Mouse (Mus musculus) liver, embryonic 14.5 days (tissue): ENCODE results near the gene Gab1. TPM values are rescaled to one million over a fixed set of nuclear protein-coding genes. Genes with fewer than 3 reads are reported as not detected.

Experiments used
- ATAC-seq: fragments of 200-750 bp; cut with Nextera tagmentation; 2 replicates; pipeline ENCODE4 v1.8.0; 2017; ENCODE audit warnings: moderate number of reproducible peaks, mild to moderate bottlenecking, moderate library complexity; ENCODE audit not compliant: insufficient read depth
- DNase-seq, 3 experiments: peaks; one replicate each; pipeline ENCODE4 v3.0.0-alpha.2; 2012 to 2013; ENCODE audit warnings: low read depth in 3 of 3, low spot score in 3 of 3
- H3K27ac ChIP-seq: fragments of 300-500 bp; sonication (generic); 2 replicates; pipeline ENCODE4 v1.5.1; 2014; ENCODE audit warnings: moderate library complexity, mild to moderate bottlenecking, control low read depth, inconsistent platforms
- H3K27me3 ChIP-seq: fragments of 300-500 bp; sonication (generic); 2 replicates; pipeline ENCODE4 v1.6.1; 2014; ENCODE audit warnings: mild to moderate bottlenecking, low read length, moderate library complexity; ENCODE audit not compliant: control insufficient read depth, insufficient read depth
- H3K36me3 ChIP-seq: fragments of 300-500 bp; sonication (generic); replicated peaks from 2 replicates; pipeline ENCODE4 v1.6.1; 2014; ENCODE audit warnings: low read depth; ENCODE audit not compliant: control insufficient read depth, insufficient read depth
- H3K4me1 ChIP-seq, 2 experiments: fragments of 200-500 bp in 1 of 2; fragments of 300-500 bp in 1 of 2; sonication (generic) in 1 of 2; replicated peaks; 2 replicates each; pipeline ENCODE4 v1.6.1; 2012 to 2014; ENCODE audit warnings: antibody characterized with exemption in 1 of 2, inconsistent platforms in 1 of 2, low read length in 1 of 2; ENCODE audit not compliant: control insufficient read depth in 2 of 2, insufficient read depth in 2 of 2
- H3K4me2 ChIP-seq: fragments of 300-500 bp; sonication (generic); 2 replicates; pipeline ENCODE4 v1.6.1; 2014; ENCODE audit warnings: low read depth, mild to moderate bottlenecking, control low read depth, moderate library complexity
- H3K4me3 ChIP-seq, 2 experiments: fragments of 200-500 bp in 1 of 2; fragments of 300-500 bp in 1 of 2; sonication (generic) in 1 of 2; 2 replicates each; pipeline ENCODE4 v1.5.1; 2012 to 2014; ENCODE audit warnings: low read depth in 2 of 2, low read length in 2 of 2, mild to moderate bottlenecking in 2 of 2, control low read depth in 1 of 2, inconsistent platforms in 1 of 2, moderate library complexity in 1 of 2; ENCODE audit not compliant: insufficient read depth in 1 of 2
- H3K9ac ChIP-seq: fragments of 300-500 bp; sonication (generic); replicated peaks from 2 replicates; pipeline ENCODE4 v1.6.1; 2014; ENCODE audit warnings: mild to moderate bottlenecking, control low read depth, moderate library complexity
- H3K9me3 ChIP-seq: fragments of 300-500 bp; sonication (generic); 2 replicates; pipeline ENCODE4 v1.6.1; 2016; ENCODE audit warnings: low read length, mixed read lengths; ENCODE audit not compliant: control insufficient read depth
- CTCF ChIP-seq: IDR thresholded peaks from 2 replicates; pipeline ENCODE4 v1.5.1; 2016; ENCODE audit warnings: antibody characterized with exemption, low read depth, control low read depth
- EP300 ChIP-seq: IDR thresholded peaks from 2 replicates; pipeline ENCODE4 v1.6.1; 2016; ENCODE audit warnings: antibody characterized with exemption, low read depth
- WGBS: fragments of 180-500 bp; shearing (Covaris S2); extraction: QIAGEN DNeasy Blood & Tissue Kit; methylation state at CpG from one replicate; pipeline ENCODE4 v1.1.7; 2014; ENCODE audit not compliant: insufficient replicate concordance; 5-methylcytosine and 5-hydroxymethylcytosine counted together
- polyA plus RNA-seq, 2 experiments: library from polyadenylated mRNA; depleted of rRNA in 1 of 2; stranded (reverse) in 1 of 2; unstranded in 1 of 2; fragments of >200 nt; fragmentation: Nextera tagmentation in 1 of 2; extraction: Ambion mirVana in 1 of 2; gene quantifications; 2 replicates each; pipeline versions ENCODE4 v1.2.1 to v1.2.3; 2012 to 2014

The Gab1 gene
- polyA plus RNA-seq, 2 experiments, result 7.8 to 10.3 TPM

DNA sequence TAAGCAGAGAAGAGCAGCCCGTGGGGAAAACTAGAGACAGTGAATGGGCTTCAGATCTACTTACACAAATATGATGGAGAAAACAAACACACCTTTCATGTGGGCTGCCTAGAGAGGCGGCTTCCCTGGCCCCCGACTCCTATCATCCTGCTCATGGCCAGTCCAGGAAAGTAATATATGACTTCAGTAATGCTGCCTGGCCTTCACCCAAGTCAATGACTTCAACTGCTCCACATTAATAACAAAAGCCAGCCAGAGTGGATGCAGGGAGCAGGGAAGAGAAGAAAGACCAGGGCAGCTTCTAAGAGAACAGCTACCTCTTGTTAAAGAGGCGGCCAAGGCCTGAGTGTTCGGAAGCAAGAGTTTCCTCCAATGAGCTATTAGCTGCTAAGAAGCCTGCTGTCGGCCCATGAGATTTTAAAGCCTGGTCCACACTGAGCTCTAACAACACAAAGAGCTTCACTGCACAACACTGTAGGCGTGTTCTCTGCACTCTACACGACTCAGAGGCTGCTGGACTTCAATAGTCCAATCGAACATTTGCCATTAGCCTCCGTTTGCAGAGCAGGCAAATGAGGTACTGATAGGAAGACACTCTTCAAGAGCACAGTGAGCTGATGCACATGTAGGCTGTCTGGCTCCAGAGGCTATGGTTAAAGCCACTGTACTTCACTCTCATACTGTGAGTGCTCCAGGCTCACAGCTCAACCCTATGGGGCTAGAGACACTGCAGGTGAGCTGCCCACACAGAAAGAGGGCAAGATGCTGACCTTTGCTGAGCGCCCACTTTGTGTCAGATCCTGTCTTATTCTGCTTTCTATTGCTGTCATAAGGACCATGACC is 49.4 kb downstream of the Gab1 start:
- no peaks in the 10 kb centered on the region for H3K27me3 ChIP-seq
- H3K36me3 ChIP-seq, result no peaks in the 10 kb centered on the region
- no peaks in the 10 kb centered on the region for H3K9me3 ChIP-seq
- H3K4me2 ChIP-seq, result no peak overlapping the region
- no peak overlapping the region for H3K4me3 ChIP-seq
- no peak overlapping the region for H3K27ac ChIP-seq
- no peak for DNase-seq
- 74% methylated on average over 11 of the region's 11 CpGs for WGBS
- peaks cover 0 to 5% of the 10 kb centered on the region in 2 experiments; a peak in 1 of 4 replicates for H3K4me1 ChIP-seq
- no peak for ATAC-seq
- TF ChIP-seq EP300 (no peak), CTCF (no peak)
- no peak overlapping the region for H3K9ac ChIP-seq

DNA sequence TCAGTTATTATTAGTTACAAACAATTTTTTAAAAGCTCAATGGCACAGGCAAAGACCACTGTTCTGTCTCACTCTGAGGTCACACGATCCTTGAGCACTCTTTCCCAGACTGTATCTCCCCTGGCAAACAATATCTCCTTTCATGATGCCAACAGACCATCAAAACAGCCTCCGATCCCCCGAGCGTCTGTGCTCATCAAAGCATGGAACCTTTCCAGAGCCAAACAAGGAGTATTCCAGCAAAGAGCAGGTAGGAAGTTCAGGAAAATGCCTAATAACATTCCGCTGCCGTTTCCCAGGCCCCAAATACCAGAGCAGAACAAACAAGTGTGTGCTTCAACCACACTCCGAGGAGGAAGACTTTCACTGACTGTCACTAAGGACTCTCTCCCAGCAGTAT is 50.2 kb downstream of the Gab1 start:
- Histone ChIP-seq H3K9me3 (no peaks in the 10 kb centered on the region), H3K4me2 (no peak overlapping the region), H3K9ac (no peak overlapping the region), H3K27ac (no peak overlapping the region), H3K27me3 (no peaks in the 10 kb centered on the region), H3K4me1 (peaks cover 0 to 5% of the 10 kb centered on the region in 2 experiments; a peak in 1 of 4 replicates), H3K36me3 (no peaks in the 10 kb centered on the region), H3K4me3 (no peak overlapping the region)
- 72% methylated on average over 7 of the region's 7 CpGs for WGBS
- ATAC-seq (no peak), DNase-seq (no peak)
- no peak for TF ChIP-seq EP300
- TF ChIP-seq CTCF, result no peak

DNA sequence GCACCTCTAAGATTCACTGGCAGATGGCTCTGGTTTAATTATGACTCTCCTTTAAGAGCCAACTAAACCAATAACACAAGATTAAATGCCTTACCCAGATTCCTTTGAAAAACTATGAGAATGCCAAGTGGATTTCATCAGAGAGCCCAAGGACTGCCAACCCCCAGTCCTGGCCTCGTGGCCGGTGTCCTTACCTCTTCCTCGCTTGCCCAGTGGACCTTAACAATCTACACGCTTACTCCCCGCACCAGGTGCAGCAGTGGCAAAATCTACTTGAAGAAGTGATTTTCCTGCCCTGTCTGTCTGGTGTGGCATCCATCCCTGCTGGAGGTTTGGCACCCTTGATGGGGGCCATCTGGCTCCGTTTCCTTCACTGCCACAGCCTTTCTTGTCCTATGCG is 53.3 kb downstream of the Gab1 start:
- 86% methylated on average over 7 of the region's 7 CpGs for WGBS
- peaks cover 0 to 3% of the 10 kb centered on the region in 2 experiments; a peak in 1 of 4 replicates for H3K4me1 ChIP-seq
- H3K9me3 ChIP-seq, result no peaks in the 10 kb centered on the region
- no peaks in the 10 kb centered on the region for H3K27me3 ChIP-seq
- ATAC-seq (no peak), DNase-seq (no peak)
- TF ChIP-seq CTCF (no peak), EP300 (no peak)
- no peak overlapping the region for H3K4me3 ChIP-seq
- H3K36me3 ChIP-seq, result no peaks in the 10 kb centered on the region
- H3K27ac ChIP-seq, result no peak overlapping the region
- no peak overlapping the region for H3K4me2 ChIP-seq
- no peak overlapping the region for H3K9ac ChIP-seq

DNA sequence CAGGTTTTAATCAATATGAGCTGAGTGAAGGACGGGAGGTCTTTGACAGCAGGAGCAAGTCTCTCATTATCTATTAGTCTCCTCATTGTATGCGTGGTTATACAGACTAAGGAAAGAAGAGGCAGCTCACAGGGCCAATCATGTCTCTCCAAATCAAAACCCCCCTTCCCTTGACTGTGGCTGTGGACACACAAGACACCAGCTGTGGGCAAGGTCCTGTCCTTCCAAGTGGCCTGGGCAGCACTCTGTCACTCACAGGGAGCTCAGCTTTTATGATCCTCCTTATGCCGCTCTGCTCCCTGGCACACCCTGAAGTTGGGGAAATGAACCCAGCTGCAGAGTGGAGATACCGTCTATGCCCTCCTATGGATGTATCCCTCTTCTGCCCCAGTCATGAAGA is 55.2 kb downstream of the Gab1 start:
- WGBS, result 62% methylated on average over 4 of the region's 4 CpGs
- Histone ChIP-seq H3K27ac (no peak overlapping the region), H3K4me2 (no peak overlapping the region), H3K4me1 (peaks cover 0 to 5% of the 10 kb centered on the region in 2 experiments; a peak in 1 of 4 replicates), H3K9ac (no peak overlapping the region), H3K4me3 (no peak overlapping the region), H3K9me3 (no peaks in the 10 kb centered on the region), H3K36me3 (no peaks in the 10 kb centered on the region), H3K27me3 (no peaks in the 10 kb centered on the region)
- DNase-seq (no peak), ATAC-seq (no peak)
- no peak for TF ChIP-seq EP300
- no peak for TF ChIP-seq CTCF

DNA sequence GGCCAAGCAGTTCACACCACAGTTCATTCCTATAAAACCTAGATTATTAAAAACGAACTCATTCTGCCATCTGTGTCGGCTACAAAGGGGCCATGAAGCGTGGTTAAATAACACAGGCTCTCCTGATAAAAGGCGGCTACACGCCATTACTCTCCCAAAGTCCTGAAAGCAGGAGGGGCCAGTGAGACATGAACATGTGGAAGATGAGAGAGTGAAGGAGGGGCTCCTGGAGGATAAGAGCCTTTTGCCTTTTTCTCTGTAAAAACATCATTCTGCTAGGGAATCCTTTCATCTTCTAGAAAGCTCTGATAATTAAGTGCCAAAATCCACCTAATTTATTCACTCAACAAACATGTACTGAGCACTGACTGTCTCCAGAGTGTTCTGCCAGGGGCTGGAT is 55.9 kb downstream of the Gab1 start:
- no peaks in the 10 kb centered on the region for H3K27me3 ChIP-seq
- H3K4me3 ChIP-seq, result no peak overlapping the region
- no peak overlapping the region for H3K9ac ChIP-seq
- H3K9me3 ChIP-seq, result no peaks in the 10 kb centered on the region
- DNase-seq (no peak), ATAC-seq (no peak)
- no peak for TF ChIP-seq EP300
- TF ChIP-seq CTCF, result no peak
- no peaks in the 10 kb centered on the region for H3K36me3 ChIP-seq
- no peak overlapping the region for H3K4me2 ChIP-seq
- no peak overlapping the region for H3K27ac ChIP-seq
- peaks cover 0 to 5% of the 10 kb centered on the region in 2 experiments; a peak in 1 of 4 replicates for H3K4me1 ChIP-seq
- 70% methylated on average over 5 of the region's 5 CpGs for WGBS
